Mouse (Mus musculus) CH12.LX (cell line): ENCODE measurements around the gene Ccdc6.

Source experiments
- BHLHE40 ChIP-seq: IDR thresholded peaks from 2 replicates; pipeline ENCODE4 v1.6.1; 2011; ENCODE audit warnings: mild to moderate bottlenecking, low read depth, low read length, improper control_type of control experiment
- CTCF ChIP-seq, 2 experiments: IDR thresholded peaks in 1 of 2; conservative IDR thresholded peaks in 1 of 2; 2 replicates each; pipeline ENCODE4 v1.5.1; 2011 to 2012; ENCODE audit warnings: low read depth in 2 of 2, low read length in 2 of 2, improper control_type of control experiment in 1 of 2, inconsistent platforms in 1 of 2, mild to moderate bottlenecking in 1 of 2, moderate library complexity in 1 of 2
- EP300 ChIP-seq: IDR thresholded peaks from 2 replicates; pipeline ENCODE4 v1.6.1; 2011; ENCODE audit warnings: low read length, improper control_type of control experiment
- ETS1 ChIP-seq: conservative IDR thresholded peaks from 2 replicates; pipeline ENCODE4 v1.6.1; 2012; ENCODE audit warnings: low read depth, mild to moderate bottlenecking, inconsistent platforms, low read length, improper control_type of control experiment, moderate library complexity
- MAFK ChIP-seq: IDR thresholded peaks from 2 replicates; pipeline ENCODE4 v1.6.1; 2011; ENCODE audit warnings: low read length, improper control_type of control experiment; ENCODE audit not compliant: insufficient replicate concordance
- MYC ChIP-seq: IDR thresholded peaks from 2 replicates; pipeline ENCODE4 v1.6.1; 2011; ENCODE audit warnings: low read depth, mild to moderate bottlenecking, improper control_type of control experiment, low read length
- SIN3A ChIP-seq: IDR thresholded peaks from 2 replicates; pipeline ENCODE4 v1.6.1; 2012; ENCODE audit warnings: low read length, improper control_type of control experiment, inconsistent platforms
- USF1 ChIP-seq: IDR thresholded peaks from 2 replicates; pipeline ENCODE4 v1.6.1; 2014; ENCODE audit warnings: low read depth, mild to moderate bottlenecking, inconsistent platforms, low read length, improper control_type of control experiment

DNA sequence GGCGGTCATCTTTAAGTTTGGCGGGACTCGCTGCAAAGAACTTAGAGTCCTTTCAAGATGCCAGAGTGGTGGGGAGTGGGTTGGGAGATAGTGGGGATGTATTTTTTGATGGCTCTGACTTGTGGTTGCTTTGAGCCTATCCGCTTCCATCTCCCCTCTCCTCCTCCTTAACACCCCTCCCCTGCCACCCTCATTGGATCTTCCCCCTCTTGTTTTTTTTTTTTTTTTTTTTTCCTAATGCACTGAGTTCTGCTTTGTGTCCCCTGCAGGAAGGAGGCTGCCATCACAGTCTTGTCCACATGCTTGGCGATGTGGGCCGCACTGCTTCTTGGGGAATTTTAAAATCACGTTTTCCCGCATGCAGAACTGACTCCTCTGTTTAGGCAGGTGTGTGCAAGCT is 31.5 kb downstream of the Ccdc6 start:
- TF ChIP-seq USF1 (no peak), ETS1 (no peak), MYC (no peak), EP300 (no peak), CTCF (conservative IDR thresholded peaks at IDR 0.05 in 1 of 2, IDR thresholded peaks at IDR 0.05 in 1 of 2; ENCODE audit: low read depth in 2 of 2, low read length in 2 of 2) (no peak), BHLHE40 (no peak), SIN3A (no peak), MAFK (no peak)
